Mouse (Mus musculus): ENCODE data around the gene Ern1. TPM values are rescaled to one million over a fixed set of nuclear protein-coding genes. Genes with fewer than 3 reads are reported as not detected.

The Ern1 gene
- polyA plus RNA-seq, 1 experiment, result 6.6 TPM

DNA sequence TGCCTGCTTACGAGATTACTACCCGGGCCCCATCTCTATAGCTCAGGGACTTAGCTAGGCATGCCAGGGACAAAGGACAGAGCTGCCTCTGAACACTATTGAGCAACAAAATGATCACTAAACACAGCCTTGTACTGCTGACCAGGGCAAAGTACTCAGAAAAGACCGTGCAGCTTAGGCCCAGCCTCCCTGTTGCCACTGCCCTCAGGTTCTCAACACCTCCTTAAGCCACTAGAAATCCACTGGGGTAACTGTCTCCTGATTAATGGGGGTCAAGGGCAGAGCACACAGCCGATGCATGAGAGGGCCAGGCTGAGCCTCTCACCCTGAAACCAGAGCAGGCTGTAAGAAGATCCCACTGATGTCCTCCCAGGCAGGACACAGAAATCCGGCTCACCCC, 26.8 kb upstream of the Ern1 start:
- Histone ChIP-seq H3K27ac (ENCODE audit: control insufficient read depth, insufficient read depth, low read depth, low read length) (no peak overlapping the region), H3K27me3 (ENCODE audit: control insufficient read depth, insufficient read depth, low read length) (no peaks in the 10 kb centered on the region), H3K4me3 (ENCODE audit: control insufficient read depth, low read depth, low read length) (no peak overlapping the region), H3K4me1 (ENCODE audit: control insufficient read depth, insufficient read depth, low read length) (no peaks in the 10 kb centered on the region), H3K36me3 (ENCODE audit: control insufficient read depth, insufficient read depth, low read length) (no peaks in the 10 kb centered on the region; the same call in 1 of the 2 replicates)
- TF ChIP-seq CTCF (IDR thresholded peaks at IDR 0.05; ENCODE audit: control insufficient read depth, insufficient read depth, insufficient replicate concordance, low read depth, low read length) (no peak), POLR2A (IDR thresholded peaks at IDR 0.05; ENCODE audit: control insufficient read depth, low read depth, low read length) (no peak)

DNA sequence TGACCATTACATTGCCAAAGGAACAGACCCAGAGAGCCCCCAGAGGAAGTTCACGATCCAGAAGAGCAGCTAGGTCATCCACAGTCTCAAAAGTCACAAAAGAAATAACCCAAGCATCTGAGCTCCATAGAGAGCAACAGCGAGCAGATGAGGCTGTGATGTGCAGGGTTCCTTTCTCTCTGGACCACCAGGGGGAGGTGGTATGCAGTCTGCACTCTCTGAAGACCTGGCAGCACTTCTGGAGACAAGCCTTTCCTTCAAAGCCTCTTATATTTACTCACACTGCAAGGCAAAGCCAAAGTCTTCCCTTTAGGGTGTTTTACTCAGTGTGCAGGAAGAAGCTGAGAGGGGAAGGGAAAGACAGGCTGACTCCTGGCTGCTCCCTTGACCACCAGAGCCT, 25.5 kb upstream of the Ern1 start:
- H3K4me1 ChIP-seq (ENCODE audit: control insufficient read depth, insufficient read depth, low read length), result no peaks in the 10 kb centered on the region
- H3K4me3 ChIP-seq (ENCODE audit: control insufficient read depth, low read depth, low read length), result no peak overlapping the region
- TF ChIP-seq CTCF (IDR thresholded peaks at IDR 0.05; ENCODE audit: control insufficient read depth, insufficient read depth, insufficient replicate concordance, low read depth, low read length) (peak; percentile 42; the same call in 1 of the 2 replicates), POLR2A (IDR thresholded peaks at IDR 0.05; ENCODE audit: control insufficient read depth, low read depth, low read length) (no peak)
- H3K36me3 ChIP-seq (ENCODE audit: control insufficient read depth, insufficient read depth, low read length), result no peaks in the 10 kb centered on the region
- H3K27ac ChIP-seq (ENCODE audit: control insufficient read depth, insufficient read depth, low read depth, low read length), result no peak overlapping the region
- H3K27me3 ChIP-seq (ENCODE audit: control insufficient read depth, insufficient read depth, low read length), result no peaks in the 10 kb centered on the region

DNA sequence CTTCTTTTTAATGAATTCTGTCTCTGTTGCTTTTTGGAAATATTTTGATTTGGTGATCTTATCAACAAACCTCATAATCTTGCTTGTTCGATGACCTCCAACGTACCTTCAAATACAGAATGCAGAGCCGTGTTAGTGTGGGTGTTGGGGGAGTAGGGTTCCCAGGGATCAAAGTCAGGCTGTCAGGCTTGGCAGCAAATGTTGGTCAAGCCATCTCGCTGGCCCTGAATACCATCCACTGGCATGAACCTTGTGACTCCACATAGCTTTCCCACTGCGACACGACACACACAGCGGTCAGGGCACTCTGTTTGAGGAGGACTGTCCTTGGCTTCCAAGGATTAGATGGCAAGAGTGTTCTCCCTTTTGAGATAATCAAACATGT, 24.3 kb upstream of the Ern1 start:
- Histone ChIP-seq H3K27me3 (ENCODE audit: control insufficient read depth, insufficient read depth, low read length) (no peaks in the 10 kb centered on the region), H3K27ac (ENCODE audit: control insufficient read depth, insufficient read depth, low read depth, low read length) (no peak overlapping the region), H3K4me1 (ENCODE audit: control insufficient read depth, insufficient read depth, low read length) (no peaks in the 10 kb centered on the region), H3K36me3 (ENCODE audit: control insufficient read depth, insufficient read depth, low read length) (no peaks in the 10 kb centered on the region), H3K4me3 (ENCODE audit: control insufficient read depth, low read depth, low read length) (no peak overlapping the region)
- TF ChIP-seq POLR2A (IDR thresholded peaks at IDR 0.05; ENCODE audit: control insufficient read depth, low read depth, low read length) (no peak), CTCF (IDR thresholded peaks at IDR 0.05; ENCODE audit: control insufficient read depth, insufficient read depth, insufficient replicate concordance, low read depth, low read length) (no peak)

DNA sequence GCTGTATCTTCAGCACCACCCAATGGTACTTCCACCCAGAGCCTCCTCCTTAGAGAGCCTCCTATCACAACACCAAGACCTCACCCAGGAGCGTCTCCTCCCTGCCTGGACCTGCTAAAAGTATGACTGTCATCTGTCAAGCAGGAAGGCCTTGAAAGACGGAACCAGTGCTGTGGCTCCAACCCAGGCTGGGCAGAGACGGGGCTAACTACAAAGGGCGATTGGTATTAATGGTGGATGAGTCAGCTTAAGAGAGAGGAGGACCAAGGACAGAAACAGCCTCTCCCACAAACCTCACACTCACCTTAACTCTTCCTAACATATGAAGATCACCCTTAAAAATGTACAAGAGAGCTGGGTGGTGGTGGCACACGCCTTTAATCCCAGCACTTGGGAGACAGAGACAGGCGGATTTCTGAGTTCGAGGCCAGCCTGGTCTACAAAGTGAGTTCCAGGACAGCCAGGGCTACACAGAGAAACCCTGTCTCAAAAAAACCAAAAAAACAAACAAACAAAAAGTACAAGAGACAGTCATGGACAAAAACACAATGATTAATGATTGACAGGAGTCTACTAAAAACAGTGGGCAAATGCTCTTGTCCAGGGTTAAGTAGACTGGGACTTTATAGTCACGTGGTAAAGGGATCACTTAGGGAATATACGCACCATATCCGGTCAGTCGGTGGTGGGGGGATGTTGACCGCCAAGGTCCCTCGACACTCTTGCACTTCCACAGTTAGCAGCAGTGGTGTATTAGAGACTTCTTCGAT, 23.8 kb upstream of the Ern1 start:
- TF ChIP-seq POLR2A (IDR thresholded peaks at IDR 0.05; ENCODE audit: control insufficient read depth, low read depth, low read length) (no peak), CTCF (IDR thresholded peaks at IDR 0.05; ENCODE audit: control insufficient read depth, insufficient read depth, insufficient replicate concordance, low read depth, low read length) (no peak)
- no peaks in the 10 kb centered on the region for H3K4me1 ChIP-seq (ENCODE audit: control insufficient read depth, insufficient read depth, low read length)
- H3K36me3 ChIP-seq (ENCODE audit: control insufficient read depth, insufficient read depth, low read length), result no peaks in the 10 kb centered on the region
- H3K27ac ChIP-seq (ENCODE audit: control insufficient read depth, insufficient read depth, low read depth, low read length), result no peak overlapping the region
- no peak overlapping the region for H3K4me3 ChIP-seq (ENCODE audit: control insufficient read depth, low read depth, low read length)
- no peaks in the 10 kb centered on the region for H3K27me3 ChIP-seq (ENCODE audit: control insufficient read depth, insufficient read depth, low read length)

DNA sequence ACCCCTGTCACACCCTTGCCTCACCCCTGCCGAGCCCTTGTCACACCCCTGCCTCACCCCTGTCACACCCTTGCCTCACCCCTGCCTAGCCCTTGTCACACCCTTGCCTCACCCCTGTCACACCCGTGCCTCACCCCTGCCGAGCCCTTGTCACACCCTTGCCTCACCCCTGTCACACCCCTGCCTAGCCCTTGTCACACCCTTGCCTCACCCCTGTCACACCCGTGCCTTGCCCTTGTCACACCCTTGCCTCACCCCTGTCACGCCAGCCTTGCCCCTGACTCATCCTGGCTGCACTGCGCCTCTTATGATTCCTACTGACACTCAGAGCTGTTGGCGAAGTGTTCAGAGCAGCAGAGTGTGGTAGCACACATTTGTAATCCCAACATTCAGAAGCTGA, 20.0 kb upstream of the Ern1 start:
- no peaks in the 10 kb centered on the region; the same call in 1 of the 2 replicates for H3K4me1 ChIP-seq (ENCODE audit: control insufficient read depth, insufficient read depth, low read length)
- TF ChIP-seq POLR2A (IDR thresholded peaks at IDR 0.05; ENCODE audit: control insufficient read depth, low read depth, low read length) (no peak; the same call in 1 of the 2 replicates), CTCF (IDR thresholded peaks at IDR 0.05; ENCODE audit: control insufficient read depth, insufficient read depth, insufficient replicate concordance, low read depth, low read length) (no peak)
- H3K27ac ChIP-seq (ENCODE audit: control insufficient read depth, insufficient read depth, low read depth, low read length), result no peak overlapping the region

DNA sequence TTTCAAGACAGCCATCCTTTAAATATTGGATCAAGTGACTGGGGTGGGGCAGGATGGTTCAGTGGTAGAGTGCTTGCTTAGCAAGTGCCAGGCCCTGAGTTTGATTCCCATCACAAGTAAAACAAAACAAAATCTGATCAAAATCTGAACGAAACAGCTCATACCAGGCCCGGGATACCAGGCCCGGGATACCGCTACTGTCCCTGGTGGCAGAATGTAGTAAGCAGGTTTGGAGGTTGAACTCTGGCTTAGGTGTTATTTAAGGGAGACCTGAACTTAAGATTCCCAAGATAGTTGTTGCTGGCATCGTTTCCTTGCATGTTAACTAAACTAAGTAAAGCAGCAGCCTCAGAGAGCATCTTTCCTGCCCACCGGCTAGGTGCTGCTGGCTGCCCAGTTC, 18.6 kb upstream of the Ern1 start:
- no peaks in the 10 kb centered on the region for H3K27me3 ChIP-seq (ENCODE audit: control insufficient read depth, insufficient read depth, low read length)
- peaks cover 3% of the 10 kb centered on the region for H3K4me1 ChIP-seq (ENCODE audit: control insufficient read depth, insufficient read depth, low read length)
- no peaks in the 10 kb centered on the region for H3K36me3 ChIP-seq (ENCODE audit: control insufficient read depth, insufficient read depth, low read length)
- H3K27ac ChIP-seq (ENCODE audit: control insufficient read depth, insufficient read depth, low read depth, low read length), result no peak overlapping the region
- TF ChIP-seq POLR2A (IDR thresholded peaks at IDR 0.05; ENCODE audit: control insufficient read depth, low read depth, low read length), result no peak
- no peak for TF ChIP-seq CTCF (IDR thresholded peaks at IDR 0.05; ENCODE audit: control insufficient read depth, insufficient read depth, insufficient replicate concordance, low read depth, low read length)
- H3K4me3 ChIP-seq (ENCODE audit: control insufficient read depth, low read depth, low read length), result no peak overlapping the region

More for the DNA sequence above, 20.0 kb upstream of the Ern1 start:
- Histone ChIP-seq H3K27me3 (ENCODE audit: control insufficient read depth, insufficient read depth, low read length) (no peaks in the 10 kb centered on the region), H3K36me3 (ENCODE audit: control insufficient read depth, insufficient read depth, low read length) (no peaks in the 10 kb centered on the region), H3K4me3 (ENCODE audit: control insufficient read depth, low read depth, low read length) (no peak overlapping the region)

DNA sequence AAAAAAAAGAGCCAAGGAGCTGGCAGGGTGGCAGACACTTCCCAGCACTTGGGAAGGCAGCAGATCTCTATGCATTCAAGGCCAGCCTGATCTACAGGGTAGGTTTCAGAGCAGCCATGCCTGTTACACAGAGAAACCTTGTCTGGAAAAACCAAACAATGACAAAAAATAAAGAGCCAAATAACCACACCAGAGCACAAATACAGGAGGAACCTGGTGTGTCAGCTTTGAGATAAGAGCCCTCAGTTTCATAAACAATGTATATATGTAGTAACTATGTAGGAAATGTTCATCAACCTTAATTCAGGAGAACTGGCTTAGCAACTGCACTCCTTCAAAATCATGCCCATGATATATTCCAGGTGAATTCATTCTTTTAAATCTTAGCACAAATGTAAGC, 16.5 kb upstream of the Ern1 start:
- Histone ChIP-seq H3K4me1 (ENCODE audit: control insufficient read depth, insufficient read depth, low read length) (peaks cover 3% of the 10 kb centered on the region), H3K27ac (ENCODE audit: control insufficient read depth, insufficient read depth, low read depth, low read length) (no peak overlapping the region), H3K36me3 (ENCODE audit: control insufficient read depth, insufficient read depth, low read length) (no peaks in the 10 kb centered on the region), H3K4me3 (ENCODE audit: control insufficient read depth, low read depth, low read length) (no peak overlapping the region), H3K27me3 (ENCODE audit: control insufficient read depth, insufficient read depth, low read length) (no peaks in the 10 kb centered on the region)
- no peak for TF ChIP-seq CTCF (IDR thresholded peaks at IDR 0.05; ENCODE audit: control insufficient read depth, insufficient read depth, insufficient replicate concordance, low read depth, low read length)
- no peak for TF ChIP-seq POLR2A (IDR thresholded peaks at IDR 0.05; ENCODE audit: control insufficient read depth, low read depth, low read length)
